Mouse (Mus musculus): ENCODE data around the gene Il17re.

Gene Il17re

GRCm38 (mm10) chr6:113457952-113458534, at the start of gene Il17re:
TSS of gene Il17re (plus strand) at chr6:113458484.
- no peak for DNase-seq (ENCODE audit: low spot score in 2 of 2)

- no peak for DNase-seq (ENCODE audit: low spot score in 2 of 2)
These were observed 48.3 kb upstream of the Il17re start for GRCm38 (mm10) chr6:113410001-113410400.

GRCm38 (mm10) chr6:113416416-113416815, 41.9 kb upstream of the Il17re start:
- no peak for DNase-seq (ENCODE audit: low spot score in 2 of 2)

DNA sequence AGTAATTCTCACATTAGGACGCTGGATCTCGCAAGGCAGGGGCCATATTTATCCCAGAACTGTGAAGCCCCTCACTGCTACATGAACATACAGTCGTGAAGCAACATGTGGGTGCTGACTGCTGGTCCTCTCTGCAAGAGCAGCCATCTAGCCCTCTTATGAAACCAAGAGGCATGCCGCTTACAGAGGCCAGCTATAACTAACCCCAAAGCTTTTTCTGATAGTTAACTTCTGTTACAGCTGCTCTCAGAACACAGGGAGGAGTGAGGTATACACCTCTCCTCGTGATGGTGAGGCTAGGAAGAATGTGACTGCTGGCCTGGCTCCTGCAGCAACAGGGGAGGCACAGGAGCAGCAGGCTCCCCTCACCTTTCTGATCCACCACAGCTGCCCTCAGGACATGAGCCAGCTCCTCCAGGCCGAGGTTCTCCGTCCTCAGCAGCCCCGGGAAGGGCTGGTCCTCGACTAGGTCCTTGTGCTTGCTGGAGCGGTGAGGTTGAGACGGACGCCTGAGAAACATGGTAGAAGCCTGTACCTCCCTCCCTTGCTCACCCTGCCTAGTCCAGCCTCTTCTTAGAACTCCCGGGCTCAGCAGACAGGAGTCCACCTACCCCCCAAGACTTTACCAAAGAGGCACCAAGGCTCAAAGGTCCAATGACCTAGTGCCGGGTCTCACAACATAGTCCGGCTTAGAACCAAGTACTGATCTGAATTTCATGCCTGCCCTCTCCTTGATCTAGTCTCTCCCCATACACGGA, 39.7 kb upstream of the Il17re start:
- peak in 1 of 2 experiments; percentile 34 for DNase-seq (ENCODE audit: low spot score in 2 of 2)

- DNase-seq (ENCODE audit: low spot score in 2 of 2): peak; percentile 92 to 98
These were observed 39.1 kb upstream of the Il17re start, which contains the start of gene Rpusd3 for GRCm38 (mm10) chr6:113419199-113419587. TSS of gene Rpusd3 (minus strand) at chr6:113419340.

GRCm38 (mm10) chr6:113423000-113423399, 35.3 kb upstream of the Il17re start:
- DNase-seq (ENCODE audit: low spot score in 2 of 2): no peak

- no peak for DNase-seq (ENCODE audit: low spot score in 2 of 2)
These were observed 34.1 kb upstream of the Il17re start for GRCm38 (mm10) chr6:113424187-113424586.

DNA sequence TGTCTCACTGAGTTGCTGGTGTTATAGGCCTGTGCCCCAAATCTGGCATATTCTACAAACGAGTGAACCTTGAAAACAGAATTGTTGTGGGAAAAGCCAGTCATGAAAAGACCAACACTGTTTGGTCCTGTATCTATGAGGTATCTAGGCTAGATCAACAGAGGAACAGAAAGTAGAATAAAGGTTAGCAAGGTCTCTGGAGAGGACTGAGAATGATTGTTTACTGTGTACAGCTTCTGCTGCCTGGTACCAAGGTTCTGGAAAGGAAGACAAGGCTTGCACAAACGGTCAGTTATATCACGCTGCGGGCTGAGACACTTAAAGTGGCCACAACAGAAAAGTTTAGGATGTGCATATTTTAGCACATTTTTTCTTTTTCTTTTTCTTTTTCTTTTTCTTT, 31.6 kb upstream of the Il17re start:
- no peak for DNase-seq (ENCODE audit: low spot score in 2 of 2)

- no peak for DNase-seq (ENCODE audit: low spot score in 2 of 2)
These were observed 30.9 kb upstream of the Il17re start for GRCm38 (mm10) chr6:113427397-113427796.

GRCm38 (mm10) chr6:113428006-113428405, 30.3 kb upstream of the Il17re start:
- no peak for DNase-seq (ENCODE audit: low spot score in 2 of 2)

DNA sequence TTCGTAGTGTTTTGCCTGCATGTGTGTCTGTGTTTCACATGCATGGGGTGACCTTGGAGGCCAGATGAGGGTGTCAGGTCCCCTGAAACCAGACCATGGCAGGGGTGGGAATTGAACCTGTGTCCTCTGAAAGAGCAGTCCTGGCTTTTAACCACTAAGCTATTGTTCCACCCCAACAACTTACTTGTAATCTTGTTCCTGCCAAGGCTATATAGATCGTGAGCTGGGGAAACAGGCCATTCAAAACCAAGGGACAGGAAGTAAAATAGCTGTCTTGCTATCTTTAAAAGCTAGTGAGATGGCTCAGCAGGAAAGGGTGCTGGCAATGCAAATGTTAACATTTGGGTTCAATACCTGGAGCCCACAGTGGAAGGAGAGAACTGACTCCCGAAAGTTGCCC, 28.3 kb upstream of the Il17re start:
- no peak for DNase-seq (ENCODE audit: low spot score in 2 of 2)

DNA sequence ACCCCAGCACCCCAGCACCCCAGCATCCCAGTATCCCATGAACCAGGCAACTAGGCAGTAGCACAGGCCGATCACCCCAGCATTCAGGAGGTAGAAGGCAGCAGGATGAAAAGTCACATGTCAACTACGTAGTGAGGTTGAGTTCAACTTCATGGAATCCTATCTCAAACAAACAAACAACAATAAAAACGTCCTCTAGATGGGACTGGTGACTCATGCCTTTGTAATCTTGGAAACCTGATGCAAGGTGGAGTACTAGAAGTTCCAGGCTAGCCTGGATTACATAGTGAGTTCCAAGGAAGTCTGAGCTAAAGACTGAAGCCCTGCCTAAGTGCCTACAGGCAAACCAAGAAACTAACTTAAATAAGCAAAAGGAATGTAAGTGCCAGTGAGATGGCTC, 27.4 kb upstream of the Il17re start:
- no peak for DNase-seq (ENCODE audit: low spot score in 2 of 2)

DNA sequence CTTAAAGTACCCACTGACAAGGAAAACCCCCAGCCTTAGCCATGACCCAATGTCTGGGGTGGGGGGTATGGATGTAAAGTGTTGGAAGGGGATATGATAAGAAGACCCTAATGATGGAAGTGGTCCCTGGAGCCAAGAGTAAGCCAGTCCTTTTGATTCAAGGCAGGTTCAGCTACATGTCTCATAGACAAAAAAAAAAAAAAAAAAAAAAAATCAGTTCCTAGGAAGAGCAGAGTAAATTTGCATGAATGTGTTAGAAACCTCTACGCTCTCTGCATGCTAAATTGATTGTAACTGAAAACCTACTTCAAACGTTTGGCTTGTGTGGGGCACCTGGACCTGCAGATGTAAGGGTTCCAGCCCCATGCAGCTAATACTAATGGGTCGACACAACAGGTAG, 26.5 kb upstream of the Il17re start:
- no peak for DNase-seq (ENCODE audit: low spot score in 2 of 2)

GRCm38 (mm10) chr6:113433661-113434060, 24.6 kb upstream of the Il17re start:
- DNase-seq (ENCODE audit: low spot score in 2 of 2): no peak

DNA sequence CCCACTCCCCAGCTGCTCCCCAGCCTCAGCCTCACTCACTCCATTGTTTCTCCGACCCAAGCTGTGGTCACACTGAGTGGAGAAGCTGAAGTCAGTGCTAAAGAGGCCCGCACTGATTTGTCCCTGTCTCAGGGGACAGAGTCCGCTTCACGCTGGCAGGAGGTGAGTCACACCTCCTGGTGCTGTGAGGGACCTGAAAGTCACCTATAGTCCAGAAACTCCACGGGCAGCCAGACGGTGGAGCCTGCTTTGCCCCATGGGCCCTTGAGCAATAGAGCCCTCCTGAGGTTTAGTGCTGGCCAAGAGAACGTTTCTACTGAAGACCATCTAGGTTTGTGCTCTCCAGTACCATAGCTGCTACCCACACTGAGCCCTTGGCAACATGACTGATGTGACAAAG, 23.6 kb upstream of the Il17re start:
- DNase-seq (ENCODE audit: low spot score in 2 of 2): no peak

- no peak for DNase-seq (ENCODE audit: low spot score in 2 of 2)
These were observed 22.5 kb upstream of the Il17re start, which contains the start of gene Cidec for GRCm38 (mm10) chr6:113435664-113436205. TSS of gene Cidec (minus strand) at chr6:113435760.

DNA sequence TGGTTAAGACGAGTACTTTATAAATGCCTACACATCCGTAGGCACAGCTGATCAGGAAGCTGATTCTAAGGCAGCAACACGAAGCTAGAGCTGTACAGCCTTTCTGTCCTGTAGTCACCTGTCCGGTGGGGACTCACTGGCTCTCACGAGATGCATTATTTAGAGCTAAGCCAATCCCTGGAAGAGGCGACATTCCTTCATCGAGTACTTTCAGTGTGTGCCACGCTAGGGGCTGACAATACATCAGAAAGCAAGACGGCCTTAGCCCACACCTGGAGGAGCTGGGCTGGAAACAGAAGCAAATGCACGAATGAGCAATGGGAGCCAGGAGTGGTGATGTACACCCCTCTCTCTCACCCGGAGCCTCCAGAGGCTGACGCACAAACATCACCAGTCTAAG, 21.1 kb upstream of the Il17re start:
- DNase-seq (ENCODE audit: low spot score in 2 of 2): no peak

- DNase-seq (ENCODE audit: low spot score in 2 of 2): no peak
These were observed 19.4 kb upstream of the Il17re start for GRCm38 (mm10) chr6:113438721-113439430.

- no peak for DNase-seq (ENCODE audit: low spot score in 2 of 2)
These were observed 17.6 kb upstream of the Il17re start for GRCm38 (mm10) chr6:113440686-113441085.

DNA sequence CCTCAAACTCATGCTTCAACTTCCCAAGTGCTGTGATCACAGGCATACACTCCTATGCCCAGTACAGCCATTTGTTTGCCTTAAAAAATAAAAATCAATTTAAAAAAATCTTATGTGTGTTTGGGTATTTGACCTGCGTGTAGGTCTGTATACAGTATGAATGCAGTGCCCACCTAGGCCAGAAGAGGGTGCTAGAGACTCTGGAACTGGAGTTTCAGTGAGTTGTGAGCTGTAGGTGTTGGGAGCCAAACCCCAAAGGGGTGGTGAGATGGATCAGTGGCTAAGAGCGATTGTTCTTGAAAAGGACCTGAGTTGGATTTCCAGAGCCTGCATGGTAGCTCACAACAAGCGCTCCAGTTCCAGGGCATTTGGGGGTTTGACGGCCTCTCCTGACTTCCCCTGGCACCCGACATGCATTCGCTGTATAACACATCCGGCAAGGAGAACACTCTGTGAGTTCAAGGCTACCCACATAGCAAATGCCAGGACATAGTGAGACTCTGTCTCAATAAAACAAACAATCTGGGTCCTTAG, 17.1 kb upstream of the Il17re start:
- DNase-seq (ENCODE audit: low spot score in 2 of 2): peak in 1 of 2 experiments; percentile 56

DNA sequence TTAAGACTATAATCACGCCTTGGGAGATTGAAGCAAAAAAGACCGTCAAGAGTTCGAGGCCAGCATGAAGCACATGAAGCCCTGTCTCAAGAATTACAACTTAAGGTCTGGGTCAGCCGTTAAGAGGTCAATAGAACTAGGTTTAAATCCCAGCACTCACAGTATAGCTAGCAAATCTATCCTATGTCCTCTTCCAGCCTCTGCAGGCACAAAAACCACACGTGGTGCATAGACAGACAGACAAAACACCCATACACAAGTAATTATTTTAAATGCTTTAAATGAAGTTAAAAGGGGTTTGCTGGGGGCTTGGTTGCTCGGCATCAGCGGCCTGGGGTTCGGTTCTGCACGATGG, 16.2 kb upstream of the Il17re start:
- DNase-seq (ENCODE audit: low spot score in 2 of 2): no peak

DNA sequence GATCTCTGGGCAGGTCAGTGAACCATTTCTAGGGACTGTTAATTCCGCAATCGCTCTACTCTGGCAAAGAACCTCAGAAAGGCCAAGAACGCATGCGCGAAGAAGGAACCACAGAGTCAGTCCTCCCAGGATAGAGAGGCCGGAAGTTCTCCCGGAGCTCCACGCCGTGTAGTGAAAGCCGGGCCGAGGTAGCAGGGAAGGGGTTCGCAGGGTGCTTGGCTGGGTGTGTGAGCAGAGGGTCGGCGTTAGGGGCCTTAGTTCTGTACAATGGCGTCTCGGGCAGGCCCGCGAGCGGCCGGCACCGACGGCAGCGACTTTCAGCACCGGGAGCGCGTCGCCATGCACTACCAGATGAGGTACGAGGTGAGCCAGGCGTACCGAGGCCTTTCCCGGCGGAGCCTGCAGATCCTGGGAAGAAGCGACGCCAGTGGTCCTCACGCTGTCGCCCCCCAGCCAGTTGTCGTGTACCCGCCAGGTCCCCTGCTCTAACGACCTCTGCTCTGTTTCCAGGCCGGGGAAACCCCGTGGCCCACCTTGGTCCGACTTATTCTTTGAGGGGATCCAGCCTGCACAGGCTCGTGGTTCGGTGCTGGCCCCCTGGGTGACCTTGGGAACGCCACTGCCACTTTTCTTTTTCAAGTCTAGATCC, 15.7 kb upstream of the Il17re start, which contains the start of gene Jagn1:
Gene Jagn1 (plus strand): TSS at position 128 of the 649 bp plus-strand sequence.
- peak; percentile 78 to 80 for DNase-seq (ENCODE audit: low spot score in 2 of 2)
